Mouse (Mus musculus) granulocyte monocyte progenitor cell, adult 5-6 weeks (primary cell): ENCODE results near the gene Hist1h1t. TPM values are rescaled to one million over a fixed set of nuclear protein-coding genes. Genes with fewer than 3 reads are reported as not detected.
"Not testable (repeated sequence)": the region's sequence is repeated elsewhere in the genome, so short reads cannot be mapped to it uniquely, and the experiment has no call there.

Source experiments
- ATAC-seq: replicated peaks from 2 replicates; pipeline ENCODE4 v1.8.0; 2016; ENCODE audit warnings: mild to moderate bottlenecking, moderate TSS enrichment, inconsistent platforms; ENCODE audit not compliant: poor library complexity, severe bottlenecking
- total RNA-seq, 2 experiments: library from RNA; stranded (forward) in 1 of 2; stranded (reverse) in 1 of 2; fragments of 200-712, 200-1000 nt in 1 of 2; fragments of >200 nt in 1 of 2; fragmentation: Nextera tagmentation in 1 of 2; gene quantifications; 2 replicates each; pipeline ENCODE4 v1.2.3; 2014 to 2017

Gene Hist1h1t
- total RNA-seq, 2 experiments from 2014 or later: not detected

DNA sequence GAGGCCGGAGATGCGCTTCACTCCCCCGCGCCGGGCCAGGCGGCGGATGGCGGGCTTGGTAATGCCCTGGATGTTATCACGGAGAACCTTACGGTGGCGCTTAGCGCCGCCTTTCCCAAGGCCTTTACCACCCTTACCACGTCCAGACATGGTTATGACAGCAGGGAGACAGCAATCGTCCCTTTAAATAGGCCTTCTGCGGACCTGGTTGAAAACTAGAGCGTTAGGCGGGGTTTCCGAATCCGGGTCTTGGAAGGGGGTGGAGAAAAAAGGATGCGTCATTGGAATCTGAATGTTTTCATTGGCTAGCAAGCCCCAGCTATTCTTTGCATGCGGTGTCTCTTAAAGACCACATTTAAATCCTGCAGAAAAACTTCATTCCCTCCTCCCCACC lies 2.7 kb downstream of the Hist1h1t start, which contains the start of gene Hist1h4c:
Hist1h4c (minus strand) TSS at position 155 of the 394 bp plus-strand sequence.
- peak; percentile 82 for ATAC-seq

DNA sequence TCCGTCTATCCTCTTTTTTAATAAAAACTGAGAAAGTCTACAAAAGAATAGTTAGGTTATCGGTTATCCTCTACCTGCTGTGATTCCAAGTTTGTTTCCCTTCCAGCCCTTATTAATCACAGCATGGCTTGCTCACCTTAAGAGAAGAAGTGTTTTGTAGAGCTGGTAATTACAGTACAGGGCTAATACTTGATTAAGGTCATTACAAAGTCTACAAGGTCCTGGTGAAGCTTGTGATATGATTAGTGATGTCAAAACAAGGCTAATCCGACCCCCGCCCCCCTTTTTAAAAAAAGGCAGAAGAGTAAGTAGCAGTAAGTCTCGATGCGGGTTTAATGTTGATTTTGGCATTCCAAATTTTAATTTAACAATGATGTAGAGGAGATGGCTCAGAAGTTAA lies 3.4 kb downstream of the Hist1h1t start:
- no peak for ATAC-seq

- ATAC-seq: no peak
These were observed 4.2 kb downstream of the Hist1h1t start for GRCm38 (mm10) chr13:23699767-23700166.

GRCm38 (mm10) chr13:23700786-23701520 lies 5.3 kb downstream of the Hist1h1t start:
- peak; percentile 57 for ATAC-seq

- no peak for ATAC-seq
These were observed 6.6 kb downstream of the Hist1h1t start for GRCm38 (mm10) chr13:23702220-23702619.

DNA sequence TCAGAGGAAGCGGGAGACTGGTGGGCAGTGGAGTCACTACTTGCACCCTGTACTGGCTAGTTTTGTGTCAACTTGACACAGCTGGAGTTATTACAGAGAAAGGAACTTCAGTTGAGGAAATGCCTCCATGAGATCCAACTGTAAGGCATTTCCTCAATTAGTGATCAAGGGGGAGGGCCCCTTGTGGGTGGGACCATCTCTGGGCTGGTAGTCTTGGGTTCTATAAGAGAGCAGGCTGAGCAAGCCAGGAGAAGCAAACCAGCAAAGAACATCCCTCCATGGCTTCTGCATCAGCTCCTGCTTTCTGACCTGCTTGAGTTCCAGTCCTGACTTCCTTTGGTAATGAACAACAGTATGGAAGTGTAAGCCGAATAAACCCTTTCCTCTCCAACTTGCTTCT lies 7.2 kb downstream of the Hist1h1t start:
- ATAC-seq: not testable (repeated sequence)

GRCm38 (mm10) chr13:23705751-23706356 lies 10.2 kb downstream of the Hist1h1t start:
- peak; percentile 60 for ATAC-seq

DNA sequence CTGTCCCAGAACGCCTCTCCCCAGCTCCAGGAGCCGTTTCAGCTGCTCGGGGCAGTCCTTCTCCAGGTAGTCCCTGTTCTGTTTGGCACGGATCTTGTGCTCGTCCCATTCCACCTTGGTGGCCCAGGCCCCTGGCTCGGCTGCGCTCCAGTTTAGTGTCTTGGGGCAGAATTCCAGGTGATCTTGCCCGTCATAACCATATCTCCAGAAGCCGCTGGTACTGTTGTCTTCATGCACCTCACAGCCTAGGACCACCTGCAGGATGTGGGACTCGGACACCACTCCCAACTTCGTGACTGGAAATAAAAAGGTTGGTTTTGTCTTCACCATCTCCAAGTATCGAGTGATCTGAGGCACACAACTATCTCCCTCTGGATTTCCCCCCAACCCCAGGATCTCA lies 11.2 kb downstream of the Hist1h1t start:
- ATAC-seq: no peak

DNA sequence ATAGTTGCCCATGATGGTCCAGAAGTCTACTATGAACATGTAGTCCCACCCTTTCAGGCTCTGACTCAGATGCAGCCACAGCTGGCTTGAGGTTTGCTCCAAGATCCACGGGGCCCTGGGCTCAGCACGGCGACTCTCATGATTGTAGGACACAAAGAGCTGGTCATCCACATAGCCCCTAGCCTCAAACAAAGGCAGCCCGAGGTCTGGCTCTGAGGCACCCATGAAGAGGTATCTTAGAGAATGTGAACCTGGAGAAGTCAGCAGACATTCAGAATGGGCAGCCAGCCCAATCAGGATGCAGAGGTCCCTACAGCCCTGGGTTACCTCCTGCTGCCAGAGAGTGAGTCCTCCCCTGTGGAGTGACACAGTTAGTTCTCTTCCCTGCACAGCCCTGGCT lies 12.4 kb downstream of the Hist1h1t start:
- ATAC-seq: no peak

- ATAC-seq: no peak
These were observed 13.0 kb downstream of the Hist1h1t start for GRCm38 (mm10) chr13:23708654-23709053.

GRCm38 (mm10) chr13:23709714-23710373 lies 14.2 kb downstream of the Hist1h1t start:
- peak; percentile 47 for ATAC-seq

- ATAC-seq: peak; percentile 41
These were observed 14.9 kb downstream of the Hist1h1t start, which contains the start of gene Hfe for GRCm38 (mm10) chr13:23710374-23711089. Gene Hfe, minus strand, starts transcription at chr13:23710854.

DNA sequence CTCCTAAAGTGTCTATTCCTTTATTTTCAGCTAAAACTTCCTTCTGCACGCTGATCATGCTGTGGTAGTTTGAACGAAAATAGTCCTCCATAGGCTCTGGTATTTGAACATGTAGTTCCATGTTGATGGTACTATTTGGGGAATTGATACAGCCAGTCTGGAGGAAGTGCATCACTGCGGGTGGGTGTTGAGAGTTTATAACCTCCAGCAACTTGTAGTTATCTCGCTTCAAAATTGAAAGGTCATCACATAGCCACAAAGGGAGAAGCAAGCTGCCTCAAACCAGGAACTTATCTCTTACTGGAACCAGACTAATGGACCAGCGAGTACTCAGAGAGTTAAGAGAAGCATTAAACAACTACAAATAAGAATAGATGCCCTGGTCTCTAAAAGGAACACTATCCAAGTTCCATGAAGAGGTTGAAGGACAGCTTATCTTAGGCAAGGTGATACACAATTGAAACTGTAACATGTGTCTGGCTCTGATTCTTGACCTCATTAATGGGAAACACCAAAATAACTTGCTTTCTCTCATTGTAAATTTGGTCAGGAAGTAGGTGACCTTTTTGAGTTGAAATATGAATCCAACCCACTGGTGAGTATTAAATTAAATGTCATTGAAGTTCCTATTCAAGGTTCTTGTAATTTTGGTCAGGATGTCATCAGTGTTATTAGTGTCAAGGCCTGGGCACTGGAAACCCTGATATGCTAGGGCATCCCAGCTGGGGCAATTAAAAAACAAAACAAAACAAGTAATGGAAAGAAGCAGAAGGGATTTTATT lies 20.8 kb downstream of the Hist1h1t start:
- ATAC-seq: peak; percentile 57

DNA sequence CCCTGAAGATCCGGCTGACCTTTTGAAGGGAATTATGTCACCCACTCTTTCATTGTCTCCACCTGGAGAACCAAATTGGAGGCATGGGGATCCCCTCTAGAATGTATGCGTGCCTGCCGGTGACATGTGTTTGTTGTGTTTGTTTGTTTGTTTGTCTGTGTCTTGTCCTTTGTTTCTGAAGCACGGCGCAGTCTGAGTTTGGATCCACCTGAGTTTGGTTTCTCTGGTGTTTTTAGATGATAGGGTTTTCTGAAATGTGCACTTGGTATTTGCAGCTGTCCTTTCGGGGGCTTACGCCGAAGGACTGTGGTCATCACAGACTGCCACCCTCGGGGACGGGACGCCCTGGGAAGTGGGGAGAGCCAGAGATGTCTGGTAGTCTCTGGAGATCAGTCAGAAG lies 21.6 kb downstream of the Hist1h1t start:
- ATAC-seq: no peak

- ATAC-seq: 0 out of 2 replicates have a peak, but pooled peaks have one; percentile 41
These were observed 22.1 kb downstream of the Hist1h1t start for GRCm38 (mm10) chr13:23717593-23718245.

DNA sequence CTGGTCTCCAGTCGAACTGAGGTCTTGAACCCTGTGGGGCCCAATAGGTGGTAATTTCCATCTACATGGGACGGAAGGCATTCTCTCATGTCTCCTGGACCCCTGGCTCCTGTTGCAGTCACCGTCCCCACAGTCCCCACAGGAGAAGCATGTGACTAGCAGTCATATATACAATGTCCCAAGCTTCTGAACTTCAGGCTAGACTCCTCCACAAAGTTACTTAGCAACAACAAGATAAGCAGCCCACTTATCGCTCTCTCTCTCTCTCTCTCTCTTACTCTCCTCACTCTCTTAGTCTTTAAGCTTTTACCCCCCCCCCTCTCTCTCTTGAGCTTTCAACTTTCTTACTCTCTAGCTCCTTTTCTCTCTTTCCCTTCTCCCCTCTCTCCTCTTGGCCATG lies 28.6 kb downstream of the Hist1h1t start:
- no peak for ATAC-seq

GRCm38 (mm10) chr13:23725213-23725612 lies 29.6 kb downstream of the Hist1h1t start:
- ATAC-seq: no peak

DNA sequence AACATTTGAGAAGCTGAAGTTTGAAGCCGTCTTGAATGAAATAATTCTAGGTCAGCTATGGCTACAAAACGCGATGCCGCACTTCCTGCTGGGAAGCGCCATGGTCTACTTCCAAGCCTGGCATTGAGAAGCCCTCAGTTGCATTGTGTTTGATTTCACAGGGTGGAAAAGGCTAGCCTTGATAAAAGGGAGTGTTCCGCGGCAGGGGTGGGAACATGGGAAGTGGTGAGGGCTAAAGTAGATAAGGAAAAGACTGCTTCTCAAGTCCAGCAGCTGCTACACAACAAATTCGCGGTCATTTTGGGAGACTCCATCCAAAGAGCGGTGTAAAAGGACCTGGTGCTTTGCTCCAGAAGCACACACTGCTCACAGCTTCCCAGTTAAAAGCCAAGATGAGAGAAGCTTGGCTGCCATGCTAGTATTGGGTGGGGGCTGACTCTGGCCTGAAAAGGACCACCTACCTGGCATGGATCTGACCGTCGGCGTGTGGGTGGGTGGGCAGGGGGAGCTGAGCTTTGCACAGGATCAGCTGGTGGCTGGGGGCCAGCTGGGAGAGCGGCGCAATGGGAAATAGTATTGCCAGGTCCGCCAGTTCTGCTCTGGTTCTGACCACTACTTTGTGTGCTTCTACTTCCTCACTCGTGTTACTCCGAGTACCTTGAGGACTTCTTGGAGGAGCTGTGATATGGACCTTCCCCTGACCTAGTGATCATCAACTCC lies 33.0 kb downstream of the Hist1h1t start:
- ATAC-seq: peak; percentile 34

- peak; percentile 76 for ATAC-seq
These were observed 33.5 kb downstream of the Hist1h1t start for GRCm38 (mm10) chr13:23729192-23729525.
